10 mouse cellular contexts compared by ENCODE assay signal in genomic region chr15:97838395-97838794, GRCm38 (mm10). TPM values are rescaled to one million over a fixed set of nuclear protein-coding genes. Genes with fewer than 3 reads are reported as not detected.
DNase-seq lines count a peak whose midpoint lies in the region.
"Had no signal": no experiment of that assay in that cellular context is flagged by ENCODE, and none has a peak within 500 bp of the region (broad histone marks: within the 10 kb centered on the region; RNA-seq: fewer than 3 reads in every experiment).

No protein-coding gene starts in this region.

- intact Hi-C loops in gastrocnemius, postnatal 14 days (cut with DNase I; ENCODE audit: low total_unique reads), result no loop called here
- intact Hi-C loops in left cerebral cortex, postnatal 4 days (cut with DNase I), result no loop called here

- peak; percentile 58 for DNase-seq in gastrocnemius, postnatal 14 days
- DNase-seq in gastrocnemius, postnatal 10 days, result no peak
- peak; percentile 85 for DNase-seq in left cerebral cortex, postnatal 4 days
- DNase-seq in left cerebral cortex, adult 8-10 months (ENCODE audit: low spot score in 2 of 2), result no peak
- peak; percentile 94 for DNase-seq in Muller cell, postnatal 12 days (ENCODE audit: inconsistent ontology term)
- DNase-seq in kidney, postnatal 4 days, result peak; percentile 55 to 71
- no peak for DNase-seq in ovary, postnatal 14 days (ENCODE audit: low spot score)
- DNase-seq in cerebellum, postnatal 36 days, result no peak
- DNase-seq: cerebellum, adult 11 months; right cerebral cortex, postnatal 14 days had no signal

RNA-seq across cellular contexts. Expression of gene Hdac7, which starts 5.9 kb away (rescaled TPM):
- 10 to 100 TPM; 18.2 to 23.3 TPM for total RNA-seq in gastrocnemius, postnatal 14 days (2021)
- total RNA-seq in gastrocnemius, postnatal 10 days (2021), result 10 to 100 TPM; 24.5 to 40.3 TPM
- total RNA-seq in left cerebral cortex, postnatal 4 days (2021), result 10 to 100 TPM; 41.0 to 41.3 TPM
- total RNA-seq in left cerebral cortex, adult 8-10 months (2022), result 10 to 100 TPM; 27.7 to 34.7 (median 32.9) TPM

Comparison
In these comparisons a context has a peak if more than half of its experiments do, and no peak if none do; other contexts are left out.
1. DNase-seq: peak in gastrocnemius, postnatal 14 days (single experiment), left cerebral cortex, postnatal 4 days (single experiment), Muller cell, postnatal 12 days (single experiment) and kidney, postnatal 4 days (2 of 2); none in gastrocnemius, postnatal 10 days (single experiment), left cerebral cortex, adult 8-10 months (0 of 2), ovary, postnatal 14 days (single experiment) and cerebellum, postnatal 36 days (0 of 2).